Mouse (Mus musculus): ENCODE measurements at regions not wholly inside any gene's neighbourhood (a gene's known extent, or its start where the extent isn't known, plus 50 kb on each side); places are given as distances from the start of the nearest gene placed in this dataset.

DNA sequence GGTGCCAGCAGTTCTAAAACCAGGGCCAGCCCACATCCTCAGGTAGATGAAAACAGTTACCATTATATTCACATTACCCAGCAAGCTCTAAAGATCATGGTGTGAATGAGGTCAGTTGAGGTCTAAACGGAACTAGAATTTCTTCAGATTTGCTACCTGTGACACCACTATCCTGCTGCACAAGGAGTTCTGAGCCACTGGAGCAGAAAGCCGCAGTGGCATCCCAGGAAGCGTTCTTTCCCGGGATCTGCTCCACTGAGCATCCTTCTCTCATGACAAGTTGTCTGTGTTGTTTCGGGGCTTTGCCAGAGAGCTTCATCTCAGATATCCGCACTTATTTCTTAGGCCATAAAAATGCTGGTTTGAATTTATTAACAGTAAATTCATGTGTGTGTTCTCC is 103.7 kb upstream of the Ccdc122 start:
- no peak for DNase-seq (ENCODE audit: low read depth in 3 of 3, low spot score in 3 of 3)
- WGBS (ENCODE audit: insufficient replicate concordance): 74% methylated on average over 6 of the region's 6 CpGs
- Histone ChIP-seq H3K9ac (replicated peaks) (no peak overlapping the region), H3K27me3 (ENCODE audit: control insufficient read depth, insufficient read depth, low read length) (no peaks in the 10 kb centered on the region), H3K4me3 (ENCODE audit: insufficient read depth in 1 of 2, low read depth in 2 of 2, low read length in 2 of 2) (no peak overlapping the region), H3K27ac (no peak overlapping the region), H3K4me2 (ENCODE audit: low read depth) (no peak overlapping the region), H3K36me3 (replicated peaks; ENCODE audit: control insufficient read depth, insufficient read depth, low read depth) (no peaks in the 10 kb centered on the region), H3K4me1 (replicated peaks; ENCODE audit: control insufficient read depth in 2 of 2, insufficient read depth in 2 of 2, low read length in 1 of 2) (no peaks in the 10 kb centered on the region), H3K9me3 (ENCODE audit: control insufficient read depth, low read length) (no peaks in the 10 kb centered on the region)
- TF ChIP-seq EP300 (IDR thresholded peaks at IDR 0.05; ENCODE audit: low read depth) (no peak), CTCF (IDR thresholded peaks at IDR 0.05; ENCODE audit: low read depth) (no peak)
- ATAC-seq (ENCODE audit: insufficient read depth): no peak

- Histone ChIP-seq H3K9me3 (ENCODE audit: control insufficient read depth, low read length) (no peaks in the 10 kb centered on the region), H3K27me3 (ENCODE audit: control insufficient read depth, insufficient read depth, low read length) (no peaks in the 10 kb centered on the region), H3K36me3 (replicated peaks; ENCODE audit: control insufficient read depth, insufficient read depth, low read depth) (no peaks in the 10 kb centered on the region), H3K27ac (no peak overlapping the region), H3K9ac (replicated peaks) (no peak overlapping the region), H3K4me2 (ENCODE audit: low read depth) (no peak overlapping the region), H3K4me3 (ENCODE audit: insufficient read depth in 1 of 2, low read depth in 2 of 2, low read length in 2 of 2) (no peak overlapping the region), H3K4me1 (replicated peaks; ENCODE audit: control insufficient read depth in 2 of 2, insufficient read depth in 2 of 2, low read length in 1 of 2) (no peaks in the 10 kb centered on the region; a peak in 1 of 4 replicates)
- ATAC-seq (ENCODE audit: insufficient read depth): no peak
- no peak for TF ChIP-seq EP300 (IDR thresholded peaks at IDR 0.05; ENCODE audit: low read depth)
- no peak for TF ChIP-seq CTCF (IDR thresholded peaks at IDR 0.05; ENCODE audit: low read depth)
- 43% methylated on average over 1 of the region's 1 CpGs for WGBS (ENCODE audit: insufficient replicate concordance)
- no peak for DNase-seq (ENCODE audit: low read depth in 3 of 3, low spot score in 3 of 3)
These were observed 105.2 kb upstream of the Ccdc122 start for GRCm38 (mm10) chr14:76931398-76931797.

GRCm38 (mm10) chr14:76929562-76929961 is 107.0 kb upstream of the Ccdc122 start:
- ATAC-seq (ENCODE audit: insufficient read depth) (no peak), DNase-seq (ENCODE audit: low read depth in 3 of 3, low spot score in 3 of 3) (no peak)
- H3K9ac ChIP-seq (replicated peaks): no peak overlapping the region
- H3K4me1 ChIP-seq (replicated peaks; ENCODE audit: control insufficient read depth in 2 of 2, insufficient read depth in 2 of 2, low read length in 1 of 2): no peaks in the 10 kb centered on the region; a peak in 1 of 4 replicates
- H3K4me2 ChIP-seq (ENCODE audit: low read depth): no peak overlapping the region
- no peaks in the 10 kb centered on the region for H3K9me3 ChIP-seq (ENCODE audit: control insufficient read depth, low read length)
- WGBS (ENCODE audit: insufficient replicate concordance): 38% methylated on average over 3 of the region's 3 CpGs
- no peaks in the 10 kb centered on the region for H3K27me3 ChIP-seq (ENCODE audit: control insufficient read depth, insufficient read depth, low read length)
- TF ChIP-seq EP300 (IDR thresholded peaks at IDR 0.05; ENCODE audit: low read depth) (no peak), CTCF (IDR thresholded peaks at IDR 0.05; ENCODE audit: low read depth) (no peak)
- no peaks in the 10 kb centered on the region for H3K36me3 ChIP-seq (replicated peaks; ENCODE audit: control insufficient read depth, insufficient read depth, low read depth)
- no peak overlapping the region for H3K27ac ChIP-seq
- no peak overlapping the region for H3K4me3 ChIP-seq (ENCODE audit: insufficient read depth in 1 of 2, low read depth in 2 of 2, low read length in 2 of 2)

GRCm38 (mm10) chr14:76928706-76929105 is 107.9 kb upstream of the Ccdc122 start:
- 78% methylated on average over 3 of the region's 3 CpGs for WGBS (ENCODE audit: insufficient replicate concordance)
- no peaks in the 10 kb centered on the region; a peak in 1 of 4 replicates for H3K4me1 ChIP-seq (replicated peaks; ENCODE audit: control insufficient read depth in 2 of 2, insufficient read depth in 2 of 2, low read length in 1 of 2)
- no peaks in the 10 kb centered on the region for H3K36me3 ChIP-seq (replicated peaks; ENCODE audit: control insufficient read depth, insufficient read depth, low read depth)
- DNase-seq (ENCODE audit: low read depth in 3 of 3, low spot score in 3 of 3) (no peak), ATAC-seq (ENCODE audit: insufficient read depth) (no peak)
- no peaks in the 10 kb centered on the region for H3K9me3 ChIP-seq (ENCODE audit: control insufficient read depth, low read length)
- H3K4me2 ChIP-seq (ENCODE audit: low read depth): no peak overlapping the region
- H3K9ac ChIP-seq (replicated peaks): no peak overlapping the region
- no peak for TF ChIP-seq EP300 (IDR thresholded peaks at IDR 0.05; ENCODE audit: low read depth)
- no peak for TF ChIP-seq CTCF (IDR thresholded peaks at IDR 0.05; ENCODE audit: low read depth)
- no peak overlapping the region for H3K4me3 ChIP-seq (ENCODE audit: insufficient read depth in 1 of 2, low read depth in 2 of 2, low read length in 2 of 2)
- no peaks in the 10 kb centered on the region for H3K27me3 ChIP-seq (ENCODE audit: control insufficient read depth, insufficient read depth, low read length)
- no peak overlapping the region for H3K27ac ChIP-seq

GRCm38 (mm10) chr14:76927245-76927806 is 109.2 kb upstream of the Ccdc122 start:
- H3K4me2 ChIP-seq (ENCODE audit: low read depth): no peak overlapping the region
- WGBS (ENCODE audit: insufficient replicate concordance): 45% methylated on average over 5 of the region's 5 CpGs
- no peak for TF ChIP-seq EP300 (IDR thresholded peaks at IDR 0.05; ENCODE audit: low read depth)
- TF ChIP-seq CTCF (IDR thresholded peaks at IDR 0.05; ENCODE audit: low read depth): no peak
- H3K36me3 ChIP-seq (replicated peaks; ENCODE audit: control insufficient read depth, insufficient read depth, low read depth): no peaks in the 10 kb centered on the region
- H3K9me3 ChIP-seq (ENCODE audit: control insufficient read depth, low read length): no peaks in the 10 kb centered on the region
- ATAC-seq (ENCODE audit: insufficient read depth): no peak
- no peak for DNase-seq (ENCODE audit: low read depth in 3 of 3, low spot score in 3 of 3)
- no peaks in the 10 kb centered on the region; a peak in 1 of 4 replicates for H3K4me1 ChIP-seq (replicated peaks; ENCODE audit: control insufficient read depth in 2 of 2, insufficient read depth in 2 of 2, low read length in 1 of 2)
- H3K27ac ChIP-seq: no peak overlapping the region
- no peaks in the 10 kb centered on the region for H3K27me3 ChIP-seq (ENCODE audit: control insufficient read depth, insufficient read depth, low read length)
- H3K9ac ChIP-seq (replicated peaks): no peak overlapping the region
- H3K4me3 ChIP-seq (ENCODE audit: insufficient read depth in 1 of 2, low read depth in 2 of 2, low read length in 2 of 2): no peak overlapping the region

Data from liver, embryonic 14.5 days (tissue).